Mouse (Mus musculus): Measurements from ENCODE around the gene Nfia.

DNA sequence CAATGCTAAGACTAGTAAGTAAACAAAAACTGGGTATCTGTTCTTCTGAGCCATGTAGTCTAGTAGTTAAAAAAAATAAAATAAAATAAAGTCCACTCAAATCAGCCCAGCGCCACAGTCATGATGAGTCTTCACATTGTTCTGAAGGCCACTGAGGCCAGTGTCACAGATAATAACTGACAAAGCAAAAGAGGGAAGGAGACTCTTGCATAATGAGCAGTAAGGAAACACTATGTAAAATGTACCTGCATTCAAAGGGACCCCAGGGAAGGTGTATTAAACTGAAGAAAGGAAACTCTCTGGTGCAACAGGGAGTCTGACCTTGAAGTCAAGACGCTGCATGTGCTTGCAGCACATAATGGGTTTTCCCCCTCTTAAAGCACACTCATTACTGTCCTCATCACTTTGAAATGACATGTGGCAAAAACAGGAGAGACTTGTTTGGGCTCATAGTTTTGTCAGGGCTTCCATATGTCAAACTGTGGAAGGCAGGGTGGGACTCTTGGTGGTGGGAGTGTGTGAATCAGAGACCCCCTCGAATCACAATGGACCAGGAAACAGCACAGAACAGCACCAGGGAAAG is 347.5 kb downstream of the Nfia start:
- TF ChIP-seq MAFK (IDR thresholded peaks at IDR 0.05; ENCODE audit: insufficient read depth, low read depth, low read length), result no peak
- no peak for TF ChIP-seq CHD2 (IDR thresholded peaks at IDR 0.05; ENCODE audit: low read depth, low read length)

Measured in ES-E14 (cell line).